Mouse (Mus musculus): ENCODE results near the gene Rhobtb3. TPM values are rescaled to one million over a fixed set of nuclear protein-coding genes. Genes with fewer than 3 reads are reported as not detected.

The Rhobtb3 gene
- total and polyA plus RNA-seq, 2 experiments, result 1.7 to 8.5 TPM

- TF ChIP-seq POLR2A (IDR thresholded peaks at IDR 0.05; ENCODE audit: extremely low read depth, insufficient read depth, low read length) (no peak), CTCF (IDR thresholded peaks at IDR 0.05; ENCODE audit: low read depth, low read length) (no peak)
- peak overlapping the region; percentile 22; the same call in 1 of the 2 replicates for H3K27ac ChIP-seq (replicated peaks; ENCODE audit: insufficient read depth, low read depth, low read length)
- H3K36me3 ChIP-seq (ENCODE audit: control insufficient read depth, insufficient read depth, low read length), result no peaks in the 10 kb centered on the region
These were observed 507 bp upstream of the Rhobtb3 start for GRCm38 (mm10) chr13:75944044-75944820.

DNA sequence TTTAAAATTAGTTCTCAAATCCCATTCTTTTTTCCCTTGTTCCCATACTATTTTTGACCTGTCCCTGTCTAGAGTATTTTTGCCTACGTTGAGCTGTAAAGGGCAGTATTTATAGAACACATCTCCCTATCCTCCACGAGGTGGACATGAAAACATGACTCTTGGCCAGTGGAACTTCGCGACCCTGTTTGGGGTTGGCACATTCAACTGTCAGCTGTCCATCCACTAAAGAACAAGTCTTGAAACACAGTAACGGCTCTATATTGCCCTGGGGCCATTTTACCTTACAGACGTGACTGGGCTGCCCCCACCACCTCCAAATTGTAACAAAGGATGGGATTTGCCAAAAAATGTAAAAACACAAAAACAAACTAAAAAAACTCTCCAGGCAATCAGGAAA, 994 bp downstream of the Rhobtb3 start:
- H3K9ac ChIP-seq (ENCODE audit: low read depth, low read length), result peak overlapping the region; percentile 75; the same call in 1 of the 2 replicates
- TF ChIP-seq POLR2A (IDR thresholded peaks at IDR 0.05; ENCODE audit: extremely low read depth, insufficient read depth, low read length) (no peak), CTCF (IDR thresholded peaks at IDR 0.05; ENCODE audit: low read depth, low read length) (no peak)
- no peak overlapping the region for H3K27ac ChIP-seq (replicated peaks; ENCODE audit: insufficient read depth, low read depth, low read length)
- H3K27me3 ChIP-seq (ENCODE audit: control insufficient read depth, insufficient read depth, low read length), result no peaks in the 10 kb centered on the region
- H3K36me3 ChIP-seq (ENCODE audit: control insufficient read depth, insufficient read depth, low read length), result no peaks in the 10 kb centered on the region; the same call in 1 of the 2 replicates
- 3% methylated on average over 6 of the region's 6 CpGs for WGBS
- DNase-seq (ENCODE audit: extremely low read depth, low read depth, low spot score), result peak; percentile 18
- peak overlapping the region; percentile 68 for H3K4me3 ChIP-seq (ENCODE audit: insufficient read depth, low read depth, low read length)
- H3K79me2 ChIP-seq (ENCODE audit: control insufficient read depth, insufficient read depth, low read length), result no peaks in the 10 kb centered on the region
- peaks cover 4% of the 10 kb centered on the region; the same call in 1 of the 2 replicates for H3K4me1 ChIP-seq (ENCODE audit: control insufficient read depth, insufficient read depth, low read length)

More at GRCm38 (mm10) chr13:75944044-75944820, 507 bp upstream of the Rhobtb3 start:
- DNase-seq (ENCODE audit: extremely low read depth, low read depth, low spot score), result peak; percentile 9
- Histone ChIP-seq H3K9ac (ENCODE audit: low read depth, low read length) (peak overlapping the region; percentile 75), H3K4me1 (ENCODE audit: control insufficient read depth, insufficient read depth, low read length) (peaks cover 4% of the 10 kb centered on the region; the same call in 1 of the 2 replicates), H3K4me3 (ENCODE audit: insufficient read depth, low read depth, low read length) (peak overlapping the region; percentile 68), H3K27me3 (ENCODE audit: control insufficient read depth, insufficient read depth, low read length) (no peaks in the 10 kb centered on the region), H3K79me2 (ENCODE audit: control insufficient read depth, insufficient read depth, low read length) (no peaks in the 10 kb centered on the region)
- 12% methylated on average over 7 of the region's 7 CpGs for WGBS

- TF ChIP-seq CTCF (IDR thresholded peaks at IDR 0.05; ENCODE audit: low read depth, low read length) (no peak), POLR2A (IDR thresholded peaks at IDR 0.05; ENCODE audit: extremely low read depth, insufficient read depth, low read length) (no peak)
- H3K4me1 ChIP-seq (ENCODE audit: control insufficient read depth, insufficient read depth, low read length), result peaks cover 4% of the 10 kb centered on the region; the same call in 1 of the 2 replicates
- H3K79me2 ChIP-seq (ENCODE audit: control insufficient read depth, insufficient read depth, low read length), result no peaks in the 10 kb centered on the region
- 98% methylated on average over 5 of the region's 5 CpGs for WGBS
- H3K9ac ChIP-seq (ENCODE audit: low read depth, low read length), result no peak overlapping the region
- H3K27ac ChIP-seq (replicated peaks; ENCODE audit: insufficient read depth, low read depth, low read length), result no peak overlapping the region
- DNase-seq (ENCODE audit: extremely low read depth, low read depth, low spot score), result no peak
- no peak overlapping the region for H3K4me3 ChIP-seq (ENCODE audit: insufficient read depth, low read depth, low read length)
- no peaks in the 10 kb centered on the region for H3K27me3 ChIP-seq (ENCODE audit: control insufficient read depth, insufficient read depth, low read length)
- H3K36me3 ChIP-seq (ENCODE audit: control insufficient read depth, insufficient read depth, low read length), result no peaks in the 10 kb centered on the region; the same call in 1 of the 2 replicates
These were observed 2.0 kb downstream of the Rhobtb3 start for GRCm38 (mm10) chr13:75941518-75942295.

GRCm38 (mm10) chr13:75940791-75941517, 2.8 kb downstream of the Rhobtb3 start:
- TF ChIP-seq CTCF (IDR thresholded peaks at IDR 0.05; ENCODE audit: low read depth, low read length) (no peak), POLR2A (IDR thresholded peaks at IDR 0.05; ENCODE audit: extremely low read depth, insufficient read depth, low read length) (no peak)
- Histone ChIP-seq H3K27ac (replicated peaks; ENCODE audit: insufficient read depth, low read depth, low read length) (no peak overlapping the region), H3K4me1 (ENCODE audit: control insufficient read depth, insufficient read depth, low read length) (peaks cover 4% of the 10 kb centered on the region; the same call in 1 of the 2 replicates), H3K4me3 (ENCODE audit: insufficient read depth, low read depth, low read length) (no peak overlapping the region), H3K36me3 (ENCODE audit: control insufficient read depth, insufficient read depth, low read length) (no peaks in the 10 kb centered on the region; the same call in 1 of the 2 replicates), H3K27me3 (ENCODE audit: control insufficient read depth, insufficient read depth, low read length) (no peaks in the 10 kb centered on the region), H3K9ac (ENCODE audit: low read depth, low read length) (no peak overlapping the region), H3K79me2 (ENCODE audit: control insufficient read depth, insufficient read depth, low read length) (no peaks in the 10 kb centered on the region)
- 90% methylated on average over 2 of the region's 2 CpGs for WGBS
- no peak for DNase-seq (ENCODE audit: extremely low read depth, low read depth, low spot score)

DNA sequence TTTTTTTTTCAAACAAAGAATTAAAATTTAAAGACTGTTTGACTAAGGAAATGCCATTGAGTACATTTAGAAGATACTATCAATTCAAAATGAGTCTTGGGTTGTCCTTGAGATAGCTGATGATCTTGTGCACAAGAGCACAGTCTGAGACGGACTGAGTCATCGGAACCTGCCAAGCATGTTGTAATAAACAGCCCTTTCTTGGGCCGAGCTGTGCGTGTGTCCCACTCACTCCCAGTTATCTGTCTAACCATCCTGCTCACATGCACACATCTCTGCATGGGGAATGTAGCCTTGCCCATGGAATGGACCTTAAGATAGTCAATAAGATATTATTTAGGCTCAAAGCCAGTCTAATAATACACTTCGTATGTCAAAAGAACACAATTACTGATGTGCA, 4.9 kb downstream of the Rhobtb3 start:
- no peaks in the 10 kb centered on the region; the same call in 1 of the 2 replicates for H3K79me2 ChIP-seq (ENCODE audit: control insufficient read depth, insufficient read depth, low read length)
- H3K4me3 ChIP-seq (ENCODE audit: insufficient read depth, low read depth, low read length), result no peak overlapping the region
- no peak overlapping the region for H3K9ac ChIP-seq (ENCODE audit: low read depth, low read length)
- H3K36me3 ChIP-seq (ENCODE audit: control insufficient read depth, insufficient read depth, low read length), result no peaks in the 10 kb centered on the region; the same call in 1 of the 2 replicates
- no peak overlapping the region for H3K27ac ChIP-seq (replicated peaks; ENCODE audit: insufficient read depth, low read depth, low read length)
- H3K27me3 ChIP-seq (ENCODE audit: control insufficient read depth, insufficient read depth, low read length), result no peaks in the 10 kb centered on the region
- peaks cover 3% of the 10 kb centered on the region; the same call in 1 of the 2 replicates for H3K4me1 ChIP-seq (ENCODE audit: control insufficient read depth, insufficient read depth, low read length)
- WGBS, result 90% methylated on average over 5 of the region's 5 CpGs
- TF ChIP-seq POLR2A (IDR thresholded peaks at IDR 0.05; ENCODE audit: extremely low read depth, insufficient read depth, low read length), result no peak
- TF ChIP-seq CTCF (IDR thresholded peaks at IDR 0.05; ENCODE audit: low read depth, low read length), result no peak
- no peak for DNase-seq (ENCODE audit: extremely low read depth, low read depth, low spot score)
